Mouse (Mus musculus) urinary bladder, postnatal 10 days (tissue): ENCODE data around the gene Hspa13.

Experiments
- DNase-seq: peaks from one replicate; pipeline ENCODE4 v3.0.0; 2022; ENCODE audit warnings: low spot score

Gene Hspa13

DNA sequence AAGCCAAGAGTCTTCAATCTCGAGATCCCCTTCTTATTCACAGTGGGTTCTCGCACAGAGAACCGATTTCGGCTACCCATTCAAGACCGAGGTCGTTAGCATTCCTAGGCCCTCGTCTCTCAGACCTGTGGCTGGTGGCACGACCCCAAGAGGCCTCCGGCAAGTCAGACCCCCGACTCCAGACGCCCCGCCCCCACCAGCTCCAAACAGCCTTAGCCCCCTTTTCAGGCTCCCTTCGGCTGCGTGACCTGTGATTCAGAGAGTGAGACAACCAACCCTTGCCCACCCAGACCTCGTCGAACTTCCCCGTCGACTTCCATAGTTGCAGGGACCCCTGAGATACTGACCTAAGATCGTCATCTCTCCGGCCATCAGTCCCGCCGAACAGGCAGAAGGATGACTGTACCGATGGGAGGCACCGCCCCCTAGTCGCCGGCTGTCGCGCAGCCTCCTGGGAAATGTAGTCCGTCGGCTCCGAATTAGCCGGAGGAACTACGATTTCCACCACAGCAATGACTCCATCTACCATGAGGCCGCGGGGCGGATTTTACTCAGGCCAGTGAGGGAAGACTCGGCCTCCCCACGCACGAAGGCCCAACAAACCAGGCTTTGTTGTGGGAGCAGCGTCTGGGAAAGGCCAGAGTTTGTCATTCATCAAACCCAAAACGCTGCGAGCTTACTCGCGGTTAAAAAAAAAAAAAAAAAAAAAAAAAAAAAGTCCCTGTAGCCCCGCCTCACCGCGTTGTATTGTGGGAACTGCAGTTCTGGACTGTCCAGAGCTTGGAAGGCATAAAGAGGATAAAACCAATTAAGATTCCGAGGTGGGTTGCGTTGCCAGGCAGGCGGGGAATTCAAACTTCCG is at the start of gene Hspa13:
Gene Hspa13, minus strand, starts transcription at position 717 of the 862 bp plus-strand sequence.
- peak; percentile 84 for DNase-seq

DNA sequence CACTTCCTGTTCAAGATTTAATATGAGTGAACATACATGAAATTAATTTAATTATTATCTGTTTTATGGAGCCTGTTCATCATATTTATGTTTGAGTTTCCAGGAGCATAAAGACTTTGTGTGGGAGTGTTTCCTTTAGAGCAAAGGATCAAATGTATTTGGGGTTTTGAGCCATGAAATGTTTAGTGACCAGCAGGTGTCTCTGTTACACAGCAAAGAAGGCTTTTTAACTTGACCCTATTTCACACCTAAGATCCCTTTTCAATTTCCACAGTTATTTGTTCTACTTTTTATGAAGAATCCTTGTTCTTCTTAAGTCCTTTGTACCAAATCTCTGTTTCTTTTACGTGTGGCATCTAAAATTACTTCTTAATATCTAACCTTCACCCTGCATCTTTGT is 12.4 kb upstream of the Hspa13 start:
- DNase-seq, result no peak

DNA sequence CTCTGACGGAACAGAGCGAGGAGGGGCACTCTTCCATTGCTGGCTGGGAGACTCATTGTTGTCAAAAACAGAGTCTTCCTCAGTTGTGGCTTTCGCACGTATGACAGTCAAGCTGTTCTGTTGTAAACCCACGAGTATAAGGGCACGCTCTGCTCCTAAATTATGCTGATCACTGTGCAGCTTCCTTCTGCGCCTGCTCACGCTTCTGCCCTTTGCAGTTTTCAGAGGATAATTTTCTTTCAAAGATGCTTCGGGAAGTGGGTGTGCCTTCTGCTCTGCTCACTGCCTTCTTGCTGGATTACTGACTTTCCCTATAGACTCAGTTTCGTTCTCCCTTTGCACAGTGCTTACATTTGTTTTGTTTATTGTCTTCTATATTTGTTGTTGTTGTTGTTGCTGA is 6.3 kb upstream of the Hspa13 start:
- no peak for DNase-seq

DNA sequence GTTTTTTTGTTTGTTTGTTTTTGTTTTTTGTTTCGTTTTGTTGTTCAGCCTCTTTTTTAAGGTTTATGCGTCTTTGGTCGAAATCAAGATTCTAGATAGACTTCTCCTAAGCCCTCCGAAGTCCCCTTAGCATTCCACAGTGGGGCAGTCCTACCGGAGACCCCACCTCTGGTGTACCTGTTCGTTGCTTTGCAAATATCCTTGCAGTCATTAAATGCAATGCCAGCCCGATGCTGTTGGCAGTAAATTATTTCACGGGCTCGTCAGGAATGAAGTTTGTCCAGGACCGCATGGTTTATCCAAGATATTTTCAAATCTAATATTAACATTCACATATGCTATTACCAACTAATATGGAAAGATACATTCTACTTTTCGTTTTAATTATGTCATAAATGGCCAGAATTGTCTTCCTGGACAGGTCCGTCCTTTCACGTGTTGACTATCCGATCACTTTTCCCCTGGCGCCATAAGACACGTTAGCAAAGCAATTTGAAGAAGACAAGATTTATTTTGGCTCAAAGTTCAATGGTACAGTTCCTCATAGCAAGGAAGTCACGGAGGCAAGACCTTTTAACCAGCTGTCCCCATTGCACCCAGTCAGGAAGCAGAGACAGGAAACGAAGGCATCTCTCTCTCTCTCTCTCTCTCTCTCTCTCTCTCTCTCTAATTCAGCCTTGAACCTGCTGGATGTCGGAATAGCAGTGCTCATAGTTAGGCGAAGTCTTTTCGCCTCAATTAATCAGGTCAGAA is 522 bp upstream of the Hspa13 start:
- no peak for DNase-seq

DNA sequence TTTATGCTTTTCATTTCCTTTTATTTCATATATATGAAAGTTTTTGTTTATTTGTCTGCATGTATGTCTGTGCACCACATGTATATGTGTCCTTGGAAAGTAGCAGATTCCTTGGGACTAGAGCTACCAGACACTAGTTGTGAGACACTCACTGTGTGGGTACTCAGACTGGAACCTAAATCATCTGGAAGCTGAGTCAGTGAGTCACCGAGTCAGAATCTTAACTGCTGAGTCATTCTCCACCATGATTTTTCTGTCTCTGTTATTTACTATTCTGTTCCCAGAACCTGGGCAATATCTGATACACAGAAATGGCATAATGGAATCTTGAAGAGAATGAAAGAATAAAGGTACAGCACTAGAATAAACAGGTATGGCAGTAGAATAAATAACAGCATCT is 14.0 kb downstream of the Hspa13 start:
- no peak for DNase-seq

DNA sequence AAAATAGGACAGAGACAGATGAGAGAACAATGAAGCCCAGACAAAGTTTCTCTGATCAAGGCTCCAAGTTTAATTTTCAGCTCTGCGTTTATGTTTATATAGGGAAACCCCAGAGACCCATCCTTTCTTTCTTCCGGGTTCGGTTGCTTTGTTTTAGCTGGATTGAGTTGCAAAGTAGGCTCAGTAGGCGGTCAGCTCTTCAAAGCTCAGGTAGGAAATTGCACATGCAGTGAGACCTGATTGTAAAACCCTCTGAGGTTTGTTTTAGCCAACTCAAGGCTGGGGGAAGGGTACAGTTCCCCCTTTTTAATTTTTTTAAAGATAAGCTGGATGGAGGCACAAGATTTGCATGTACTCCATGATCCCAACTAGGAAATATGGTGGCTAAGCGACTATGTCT is 16.8 kb downstream of the Hspa13 start:
- no peak for DNase-seq

DNA sequence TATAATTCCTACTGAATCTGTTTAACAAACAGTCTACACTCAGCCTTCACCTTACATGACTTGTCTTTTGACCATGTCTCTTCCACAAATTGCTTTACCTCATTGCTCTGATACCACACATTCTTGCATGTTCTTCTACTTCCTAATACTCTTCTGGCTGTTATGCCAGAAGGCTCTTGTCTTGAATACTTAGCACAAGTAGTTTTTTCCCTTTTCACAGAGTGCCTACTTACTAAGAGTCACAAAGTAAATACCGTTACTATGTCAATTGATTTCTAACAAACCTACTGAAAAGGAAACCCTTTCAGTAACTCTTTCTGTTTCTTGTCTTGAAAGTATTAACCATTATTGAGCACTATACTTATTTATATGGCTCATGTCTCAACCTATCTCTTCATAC is 18.0 kb downstream of the Hspa13 start:
- no peak for DNase-seq

DNA sequence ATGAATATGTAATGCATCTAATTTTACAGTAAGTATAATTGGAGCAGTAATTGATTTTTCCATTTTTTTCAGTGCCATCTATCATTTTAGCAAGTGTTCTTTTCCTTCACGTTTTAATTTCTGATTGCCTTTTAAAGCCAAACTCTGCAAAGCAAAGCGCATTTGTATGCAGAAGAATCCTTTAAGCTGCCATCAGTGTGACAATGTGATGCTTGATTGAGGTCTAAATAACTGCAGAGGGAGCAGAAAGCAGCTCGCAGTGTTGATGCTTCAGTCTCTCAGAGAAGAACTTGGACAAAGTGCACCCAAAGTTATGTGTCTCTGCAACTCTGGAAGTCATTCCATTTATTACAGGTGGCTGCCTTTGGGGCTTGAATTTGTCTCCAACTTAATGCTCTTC is 22.9 kb downstream of the Hspa13 start:
- no peak for DNase-seq

DNA sequence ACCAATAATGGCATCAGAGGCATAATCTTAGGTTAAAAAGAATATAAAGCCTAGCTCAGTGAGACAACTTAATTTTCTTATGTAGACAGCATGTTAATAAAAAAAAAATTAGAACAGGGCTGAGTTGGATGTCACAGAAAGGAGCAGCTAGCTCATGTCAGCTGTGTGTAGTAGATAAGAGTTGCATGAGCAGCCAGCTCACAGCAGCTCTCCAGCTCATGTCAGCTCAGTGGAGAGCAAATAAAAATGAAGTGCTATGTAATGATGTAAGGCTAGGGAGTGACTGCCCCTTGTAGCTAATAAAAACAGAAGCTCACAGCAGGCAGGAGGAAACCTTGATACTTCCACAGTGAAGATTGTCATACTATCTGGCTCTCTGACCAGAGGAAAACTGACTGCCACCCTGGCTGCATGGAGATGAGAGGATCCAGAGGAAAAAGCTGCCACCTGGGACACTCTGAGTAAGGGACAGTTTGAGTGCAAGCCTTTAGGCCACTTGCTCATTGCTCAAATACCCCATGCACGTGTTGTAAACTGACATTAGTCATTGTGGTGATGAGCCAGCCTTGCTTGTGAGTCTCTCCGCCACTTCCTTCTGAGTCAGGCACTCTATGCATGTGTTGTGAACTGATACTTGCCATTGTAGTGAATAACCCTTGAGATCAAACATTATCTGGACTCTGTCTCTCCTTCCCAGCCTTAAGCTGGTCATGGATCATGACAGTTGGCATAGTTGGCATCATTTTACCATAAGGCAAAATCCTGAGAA is 49.3 kb downstream of the Hspa13 start:
- no peak for DNase-seq

DNA sequence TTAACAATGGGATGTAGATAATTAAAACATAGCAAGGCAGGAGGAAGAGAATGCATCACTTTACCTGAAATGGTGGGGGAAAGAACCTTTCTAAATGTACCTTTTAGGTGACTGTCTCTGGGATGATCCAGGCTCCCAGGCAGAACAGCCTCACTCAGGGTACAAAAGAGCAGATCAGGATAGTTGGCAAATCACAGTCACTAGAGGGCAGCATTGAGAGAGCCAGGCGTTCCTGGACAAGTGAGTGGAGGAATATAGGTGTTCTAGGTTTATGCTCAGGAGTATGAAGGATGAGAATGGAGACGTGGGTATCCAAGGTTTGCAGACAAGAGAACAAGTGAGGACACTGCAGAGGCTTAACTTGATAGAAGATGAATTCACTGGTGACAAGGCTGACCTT is 70.7 kb downstream of the Hspa13 start:
- no peak for DNase-seq
